Comparison of ENCODE assay signal across 9 mouse cellular contexts in genomic region chr6:84736942-84737341, GRCm38 (mm10).
DNase-seq lines count a peak whose midpoint lies in the region; ATAC-seq lines count a peak whose summit lies in the region.
"Had no signal": no experiment of that assay in that cellular context is flagged by ENCODE, and none has a peak within 500 bp of the region (broad histone marks: within the 10 kb centered on the region; RNA-seq: fewer than 3 reads in every experiment).

No protein-coding gene starts in this region.

- DNase-seq in liver (peak; percentile 48), NIH3T3 (ENCODE audit: low read depth) (peak; percentile 74)
- DNase-seq in cerebellum, adult 8-10 months = peak; percentile 7
- DNase-seq in heart, postnatal 14 days = peak; percentile 42 to 56
- peak; percentile 65 for DNase-seq in limb, embryonic 11.5 days (ENCODE audit: low spot score)
- peak; percentile 7 to 25 for DNase-seq in spleen, postnatal 36 days (ENCODE audit: low spot score in 2 of 2)
- no peak for DNase-seq in forebrain, embryonic 10.5 days (ENCODE audit: extremely low spot score, low spot score)

- no peaks in the 10 kb centered on the region for H3K27me3 ChIP-seq in liver, embryonic 12.5 days (replicated peaks)
- H3K27me3 ChIP-seq in limb, embryonic 11.5 days (ENCODE audit: control insufficient read depth, insufficient read depth, low read length) = no peaks in the 10 kb centered on the region
- H3K27me3 ChIP-seq in forebrain, embryonic 10.5 days (ENCODE audit: poor library complexity, severe bottlenecking) = no peaks in the 10 kb centered on the region
- H3K27me3 ChIP-seq: liver, embryonic 15.5 days had no signal

- no peak overlapping the region for H3K4me3 ChIP-seq in liver, embryonic 12.5 days
- H3K4me3 ChIP-seq in limb, embryonic 11.5 days (ENCODE audit: low read depth, low read length) = no peak overlapping the region
- H3K4me3 ChIP-seq in forebrain, embryonic 10.5 days = no peak overlapping the region
- H3K4me3 ChIP-seq: liver, embryonic 15.5 days had no signal

- H3K9ac ChIP-seq in liver, embryonic 12.5 days = no peak overlapping the region
- H3K9ac ChIP-seq in limb, embryonic 11.5 days (ENCODE audit: low read length) = no peak overlapping the region
- H3K9ac ChIP-seq: liver, embryonic 15.5 days had no signal

- no peak overlapping the region for H3K4me2 ChIP-seq in liver, embryonic 12.5 days
- no peak overlapping the region for H3K4me2 ChIP-seq in limb, embryonic 11.5 days (ENCODE audit: low read depth, severe bottlenecking)
- H3K4me2 ChIP-seq: liver, embryonic 15.5 days had no signal

- no peak for ATAC-seq in liver, embryonic 12.5 days
- ATAC-seq in limb, embryonic 11.5 days (ENCODE audit: insufficient number of reproducible peaks, low FRiP score, low TSS enrichment, low read depth) = no peak

- no peaks in the 10 kb centered on the region for H3K9me3 ChIP-seq in liver, embryonic 12.5 days (replicated peaks)
- H3K9me3 ChIP-seq in limb, embryonic 11.5 days (ENCODE audit: control insufficient read depth, low read length) = no peaks in the 10 kb centered on the region
- no peaks in the 10 kb centered on the region for H3K9me3 ChIP-seq in forebrain, embryonic 10.5 days
- H3K9me3 ChIP-seq: liver, embryonic 15.5 days had no signal

- no peak overlapping the region for H3K27ac ChIP-seq in liver, embryonic 12.5 days
- H3K27ac ChIP-seq in limb, embryonic 11.5 days (replicated peaks; ENCODE audit: low read depth, low read length) = no peak overlapping the region
- H3K27ac ChIP-seq in forebrain, embryonic 10.5 days = no peak overlapping the region
- H3K27ac ChIP-seq: liver, embryonic 15.5 days had no signal

- WGBS in liver, embryonic 12.5 days (ENCODE audit: insufficient replicate concordance) = 23% methylated on average over 3 of the region's 3 CpGs
- WGBS in limb, embryonic 11.5 days = 61% methylated on average over 3 of the region's 3 CpGs
- WGBS in forebrain, embryonic 10.5 days = 72% methylated on average over 3 of the region's 3 CpGs

- no peaks in the 10 kb centered on the region for H3K36me3 ChIP-seq in liver, embryonic 12.5 days
- H3K36me3 ChIP-seq in limb, embryonic 11.5 days (ENCODE audit: control insufficient read depth, insufficient read depth, low read length) = no peaks in the 10 kb centered on the region
- no peaks in the 10 kb centered on the region for H3K36me3 ChIP-seq in forebrain, embryonic 10.5 days (replicated peaks)
- H3K36me3 ChIP-seq: liver, embryonic 15.5 days had no signal

- no peaks in the 10 kb centered on the region for H3K4me1 ChIP-seq in liver, embryonic 12.5 days
- H3K4me1 ChIP-seq in limb, embryonic 11.5 days (ENCODE audit: control insufficient read depth, insufficient read depth, low read length) = no peaks in the 10 kb centered on the region
- H3K4me1 ChIP-seq in forebrain, embryonic 10.5 days = peaks cover 6% of the 10 kb centered on the region
- H3K4me1 ChIP-seq: liver, embryonic 15.5 days had no signal

- intact Hi-C loops in heart, postnatal 14 days (cut with DNase I) = no loop called here
